Mouse (Mus musculus) ES-E14 (cell line): ENCODE data around the gene Tob1. TPM values are rescaled to one million over a fixed set of nuclear protein-coding genes. Genes with fewer than 3 reads are reported as not detected.

Experiments
- DNase-seq: peaks from one replicate; pipeline ENCODE4 v3.0.0-alpha.2; 2013; ENCODE audit warnings: low read depth, low spot score
- H3K27ac ChIP-seq: 2 replicates; pipeline ENCODE4 v1.5.1; 2012; ENCODE audit warnings: low read depth, mild to moderate bottlenecking, low read length, moderate library complexity, mixed read lengths; ENCODE audit not compliant: poor library complexity, insufficient read depth, severe bottlenecking
- H3K36me3 ChIP-seq: 2 replicates; pipeline ENCODE4 v1.6.1; 2012; ENCODE audit warnings: mild to moderate bottlenecking, low read length, moderate library complexity, mixed read lengths; ENCODE audit not compliant: control insufficient read depth, poor library complexity, insufficient read depth, severe bottlenecking
- H3K4me1 ChIP-seq, 2 experiments: fragments of 150-350 bp in 1 of 2; sonication (generic) in 1 of 2; 2 replicates each; pipeline ENCODE4 v1.6.1; 2012; ENCODE audit warnings: low read length in 2 of 2, mild to moderate bottlenecking in 1 of 2, mixed read lengths in 1 of 2; ENCODE audit not compliant: control insufficient read depth in 2 of 2, insufficient read depth in 2 of 2, poor library complexity in 1 of 2
- H3K4me3 ChIP-seq, 2 experiments: fragments of 150-350 bp in 1 of 2; sonication (generic) in 1 of 2; 2 replicates each; pipeline ENCODE4 v1.5.1; 2012; ENCODE audit warnings: low read length in 2 of 2, low read depth in 1 of 2, mild to moderate bottlenecking in 1 of 2, mixed read lengths in 1 of 2; ENCODE audit not compliant: insufficient read depth in 1 of 2, poor library complexity in 1 of 2, severe bottlenecking in 1 of 2
- H3K9ac ChIP-seq: 2 replicates; pipeline ENCODE4 v1.6.1; 2012; ENCODE audit warnings: low read depth, mild to moderate bottlenecking, low read length, mixed read lengths; ENCODE audit not compliant: poor library complexity, insufficient read depth, severe bottlenecking
- H3K9me3 ChIP-seq: fragments of 150-350 bp; sonication (generic); 2 replicates; pipeline ENCODE4 v1.6.1; 2012; ENCODE audit warnings: low read depth, mild to moderate bottlenecking, low read length; ENCODE audit not compliant: control insufficient read depth, insufficient read depth
- CHD2 ChIP-seq: IDR thresholded peaks from 2 replicates; pipeline ENCODE4 v1.6.1; 2014; ENCODE audit warnings: mild to moderate bottlenecking, low read depth, low read length, inconsistent platforms
- HCFC1 ChIP-seq: IDR thresholded peaks from 2 replicates; pipeline ENCODE4 v1.6.1; 2012; ENCODE audit warnings: low read length, inconsistent platforms, borderline replicate concordance; ENCODE audit not compliant: insufficient read depth
- MAFK ChIP-seq: IDR thresholded peaks from 2 replicates; pipeline ENCODE4 v1.6.1; 2014; ENCODE audit warnings: mild to moderate bottlenecking, low read depth, low read length, inconsistent platforms; ENCODE audit not compliant: insufficient read depth
- ZC3H11A ChIP-seq: IDR thresholded peaks from 2 replicates; pipeline ENCODE4 v1.6.1; 2012; ENCODE audit warnings: low read depth, mild to moderate bottlenecking, inconsistent platforms, low read length, borderline replicate concordance
- ZNF384 ChIP-seq: IDR thresholded peaks from 2 replicates; pipeline ENCODE4 v1.6.1; 2012; ENCODE audit warnings: low read depth, low read length, inconsistent platforms
- in situ Hi-C, 2 experiments: fragments of 600-800 bp; cut with MboI; formaldehyde crosslinking; loops; one replicate each; pipeline ENCODE4 v1.15.1; 2025; ENCODE audit warnings: low sequenced_read_pairs in 2 of 2, inconsistent platforms in 1 of 2; ENCODE audit not compliant: unreplicated experiment in 2 of 2
- total RNA-seq: library from RNA; depleted of rRNA; stranded (reverse); fragments of 300-350 nt; gene quantifications from 2 replicates; pipeline ENCODE4 v1.2.3, GENCODE M21; 2012

Tob1 gene
- total RNA-seq, 1 experiment = 10.8 TPM

DNA sequence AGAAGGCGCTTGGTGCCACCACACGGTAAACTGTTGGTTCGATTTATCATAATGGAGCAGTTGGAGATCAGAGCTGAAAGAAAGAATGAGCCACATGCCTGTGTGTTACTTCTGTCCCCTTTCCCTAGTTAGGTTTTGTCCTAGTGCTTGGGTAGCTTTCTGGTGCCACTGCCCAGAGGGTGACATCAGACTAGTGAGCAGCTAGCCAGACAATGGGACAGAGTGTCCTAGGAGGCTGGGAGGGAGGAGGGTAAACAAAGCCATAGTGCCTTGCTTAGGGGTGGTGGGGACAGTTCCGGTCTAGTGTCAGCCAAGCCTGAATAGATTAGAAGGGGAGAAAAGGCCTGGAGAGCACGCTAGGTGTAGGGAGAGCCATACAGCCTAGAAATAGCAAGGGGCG is 22.2 kb downstream of the Tob1 start:
- H3K4me3 ChIP-seq = no peak overlapping the region
- no peak for TF ChIP-seq ZNF384
- TF ChIP-seq ZC3H11A = no peak
- TF ChIP-seq CHD2 = no peak
- in situ Hi-C loops = no loop called here
- H3K9ac ChIP-seq = no peak overlapping the region
- no peaks in the 10 kb centered on the region for H3K9me3 ChIP-seq
- no peaks in the 10 kb centered on the region for H3K36me3 ChIP-seq
- no peak overlapping the region for H3K27ac ChIP-seq
- no peak for DNase-seq
- H3K4me1 ChIP-seq = no peaks in the 10 kb centered on the region

DNA sequence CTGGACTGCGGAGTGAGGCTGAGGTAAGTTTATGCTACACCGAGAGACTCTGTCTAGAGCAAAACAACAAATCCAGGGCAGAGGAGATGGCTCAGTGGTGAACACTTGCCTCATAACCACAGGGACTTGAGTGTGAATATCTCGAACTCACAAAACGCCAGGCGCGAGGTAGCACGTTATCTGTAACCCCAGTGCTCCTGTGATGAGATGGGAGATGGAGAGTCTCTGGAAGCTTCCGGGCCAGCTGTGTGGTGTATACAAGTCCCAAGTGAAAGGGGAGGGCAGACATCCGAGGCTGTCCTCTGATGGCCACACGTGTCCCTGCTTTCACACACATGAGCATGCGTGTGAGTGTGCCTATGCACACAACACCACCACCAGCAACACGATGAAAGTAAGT is 23.1 kb downstream of the Tob1 start:
- no peak for DNase-seq
- Histone ChIP-seq H3K9me3 (no peaks in the 10 kb centered on the region), H3K36me3 (no peaks in the 10 kb centered on the region), H3K27ac (no peak overlapping the region), H3K4me1 (no peaks in the 10 kb centered on the region), H3K4me3 (no peak overlapping the region), H3K9ac (no peak overlapping the region)
- no peak for TF ChIP-seq ZNF384
- TF ChIP-seq ZC3H11A = no peak
- no peak for TF ChIP-seq HCFC1
- TF ChIP-seq MAFK = no peak
- TF ChIP-seq CHD2 = no peak
- in situ Hi-C loops = no loop called here

GRCm38 (mm10) chr11:94234857-94235256 is 23.6 kb downstream of the Tob1 start:
- H3K4me1 ChIP-seq = peaks cover 0 to 4% of the 10 kb centered on the region in 2 experiments; a peak in 1 of 4 replicates
- in situ Hi-C loops = no loop called here
- TF ChIP-seq CHD2 = no peak
- no peak for TF ChIP-seq ZC3H11A
- TF ChIP-seq MAFK = no peak
- TF ChIP-seq HCFC1 = no peak
- no peak for TF ChIP-seq ZNF384

GRCm38 (mm10) chr11:94236074-94236473 is 24.8 kb downstream of the Tob1 start:
- in situ Hi-C loops = no loop called here
- Histone ChIP-seq H3K36me3 (no peaks in the 10 kb centered on the region), H3K4me1 (peaks cover 0 to 4% of the 10 kb centered on the region in 2 experiments; a peak in 1 of 4 replicates), H3K4me3 (no peak overlapping the region), H3K9ac (no peak overlapping the region), H3K9me3 (no peaks in the 10 kb centered on the region), H3K27ac (no peak overlapping the region)
- no peak for TF ChIP-seq CHD2
- peak; percentile 73; the same call in 1 of the 2 replicates for TF ChIP-seq ZC3H11A
- no peak for TF ChIP-seq HCFC1
- no peak for TF ChIP-seq MAFK
- no peak for TF ChIP-seq ZNF384
- peak; percentile 83 for DNase-seq

More at GRCm38 (mm10) chr11:94234857-94235256, 23.6 kb downstream of the Tob1 start:
- Histone ChIP-seq H3K36me3 (no peaks in the 10 kb centered on the region), H3K4me3 (no peak overlapping the region), H3K9me3 (no peaks in the 10 kb centered on the region), H3K9ac (no peak overlapping the region), H3K27ac (no peak overlapping the region)
- DNase-seq = no peak

DNA sequence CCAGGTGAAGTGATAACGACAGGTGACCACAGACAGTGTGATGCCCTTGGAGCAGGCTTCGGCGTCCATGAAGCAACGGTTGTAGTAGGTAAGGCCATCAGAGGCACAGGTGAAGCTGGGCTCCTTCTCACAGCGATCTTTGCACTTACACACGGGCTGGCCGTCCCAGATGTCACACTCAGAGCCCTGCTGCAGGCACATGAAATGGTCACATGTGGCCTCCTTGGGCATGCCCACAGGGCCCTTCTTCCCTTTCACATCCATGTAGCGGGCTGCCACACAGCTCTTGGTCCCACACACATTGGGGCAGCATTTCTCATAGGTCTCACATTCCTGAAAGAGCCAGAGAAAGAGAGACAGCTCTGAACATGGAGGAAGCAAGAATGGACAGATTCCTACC is 27.5 kb downstream of the Tob1 start:
- TF ChIP-seq ZNF384 = no peak
- no peak for TF ChIP-seq CHD2
- no peak for TF ChIP-seq HCFC1
- no peak for TF ChIP-seq ZC3H11A
- Histone ChIP-seq H3K4me3 (no peak overlapping the region), H3K9me3 (no peaks in the 10 kb centered on the region), H3K27ac (no peak overlapping the region), H3K36me3 (no peaks in the 10 kb centered on the region), H3K9ac (no peak overlapping the region), H3K4me1 (peaks cover 5 to 6% of the 10 kb centered on the region in 2 experiments; a peak in 2 of 4 replicates)
- in situ Hi-C loops = no loop called here
- no peak for DNase-seq
